Mouse (Mus musculus): Measurements from ENCODE around the gene 4933405L10Rik.

Gene 4933405L10Rik

GRCm38 (mm10) chr8:105700966-105701824, 6.3 kb upstream of the 4933405L10Rik start, which contains the start of the genes Acd and Pard6a:
TSS of gene Acd (minus strand) at chr8:105701102.
TSS of gene Pard6a (plus strand) at chr8:105701148.
- peak; percentile 93 to 95 for DNase-seq

GRCm38 (mm10) chr8:105702001-105702401, 5.5 kb upstream of the 4933405L10Rik start:
- DNase-seq = no peak

GRCm38 (mm10) chr8:105702731-105703415, 4.6 kb upstream of the 4933405L10Rik start:
- no peak for DNase-seq

- no peak for DNase-seq
These were observed 3.2 kb upstream of the 4933405L10Rik start for GRCm38 (mm10) chr8:105704146-105704812.

GRCm38 (mm10) chr8:105704955-105705354, 2.5 kb upstream of the 4933405L10Rik start:
- DNase-seq = no peak

GRCm38 (mm10) chr8:105706426-105706825, 1.0 kb upstream of the 4933405L10Rik start:
- DNase-seq = no peak

- DNase-seq = no peak
These were observed 1.2 kb downstream of the 4933405L10Rik start for GRCm38 (mm10) chr8:105708675-105709074.

GRCm38 (mm10) chr8:105709317-105709716, 1.9 kb downstream of the 4933405L10Rik start:
- no peak for DNase-seq

GRCm38 (mm10) chr8:105712286-105712685, 4.8 kb downstream of the 4933405L10Rik start:
- no peak for DNase-seq

- peak; percentile 84 to 87 for DNase-seq
These were observed 6.7 kb downstream of the 4933405L10Rik start for GRCm38 (mm10) chr8:105714139-105714538.

- DNase-seq = peak in 1 of 2 experiments; percentile 44
These were observed 7.6 kb downstream of the 4933405L10Rik start for GRCm38 (mm10) chr8:105715042-105715441.

- DNase-seq = no peak
These were observed 9.0 kb downstream of the 4933405L10Rik start for GRCm38 (mm10) chr8:105716302-105716945.

- no peak for DNase-seq
These were observed 12.2 kb downstream of the 4933405L10Rik start for GRCm38 (mm10) chr8:105719637-105720036.

- no peak for DNase-seq
These were observed 15.4 kb downstream of the 4933405L10Rik start for GRCm38 (mm10) chr8:105722861-105723260.

- no peak for DNase-seq
These were observed 18.3 kb downstream of the 4933405L10Rik start for GRCm38 (mm10) chr8:105725726-105726125.

- DNase-seq = peak; percentile 73 to 83
These were observed 20.1 kb downstream of the 4933405L10Rik start for GRCm38 (mm10) chr8:105727397-105728124.

GRCm38 (mm10) chr8:105732186-105732585, 24.7 kb downstream of the 4933405L10Rik start:
- no peak for DNase-seq

- DNase-seq = no peak
These were observed 31.8 kb downstream of the 4933405L10Rik start for GRCm38 (mm10) chr8:105739216-105739615.

GRCm38 (mm10) chr8:105743301-105743700, 35.8 kb downstream of the 4933405L10Rik start:
- DNase-seq = no peak

- DNase-seq = peak; percentile 85 to 93
These were observed 43.2 kb downstream of the 4933405L10Rik start for GRCm38 (mm10) chr8:105750606-105751005.

- DNase-seq = no peak
These were observed 46.5 kb downstream of the 4933405L10Rik start for GRCm38 (mm10) chr8:105753916-105754315.

GRCm38 (mm10) chr8:105754688-105755087, 47.2 kb downstream of the 4933405L10Rik start:
- DNase-seq = no peak
